Mouse (Mus musculus) intestine, postnatal 0 days (tissue): ENCODE results near the gene Bricd5. TPM values are rescaled to one million over a fixed set of nuclear protein-coding genes. Genes with fewer than 3 reads are reported as not detected.

Experiments used
- ATAC-seq: fragments of 200-750 bp; cut with Nextera tagmentation; 2 replicates; pipeline ENCODE4 v1.8.0; 2017; ENCODE audit warnings: mild to moderate bottlenecking, moderate TSS enrichment, moderate library complexity
- H3K27ac ChIP-seq: fragments of 300-500 bp; sonication (generic); 2 replicates; pipeline ENCODE4 v1.5.1; 2014; ENCODE audit warnings: mild to moderate bottlenecking, low read depth, low read length, moderate library complexity
- H3K27me3 ChIP-seq: fragments of 300-500 bp; sonication (generic); replicated peaks from 2 replicates; pipeline ENCODE4 v1.6.1; 2014; ENCODE audit warnings: low read length, mixed read lengths; ENCODE audit not compliant: control insufficient read depth, insufficient read depth
- H3K36me3 ChIP-seq: fragments of 300-500 bp; sonication (generic); 2 replicates; pipeline ENCODE4 v1.6.1; 2014; ENCODE audit warnings: mild to moderate bottlenecking, moderate library complexity; ENCODE audit not compliant: control insufficient read depth, insufficient read depth
- H3K4me1 ChIP-seq: fragments of 300-500 bp; sonication (generic); replicated peaks from 2 replicates; pipeline ENCODE4 v1.6.1; 2014; ENCODE audit warnings: antibody characterized with exemption, low read length, mixed read lengths; ENCODE audit not compliant: control insufficient read depth, insufficient read depth
- H3K4me2 ChIP-seq: fragments of 300-500 bp; sonication (generic); replicated peaks from 2 replicates; pipeline ENCODE4 v1.6.1; 2014; ENCODE audit warnings: low read depth, mild to moderate bottlenecking, moderate library complexity
- H3K4me3 ChIP-seq: fragments of 300-500 bp; sonication (generic); 2 replicates; pipeline ENCODE4 v1.5.1; 2014; ENCODE audit warnings: low read depth, low read length
- H3K9ac ChIP-seq: fragments of 300-500 bp; sonication (generic); 2 replicates; pipeline ENCODE4 v1.6.1; 2014; ENCODE audit warnings: mild to moderate bottlenecking, low read depth, low read length
- H3K9me3 ChIP-seq: fragments of 300-500 bp; sonication (generic); 2 replicates; pipeline ENCODE4 v1.6.1; 2016; ENCODE audit warnings: mixed run types; ENCODE audit not compliant: control insufficient read depth
- CTCF ChIP-seq: sonication (generic); IDR thresholded peaks from 2 replicates; pipeline ENCODE4 v1.5.1; 2016; ENCODE audit warnings: low read depth, mild to moderate bottlenecking, control low read depth, antibody characterized with exemption, moderate library complexity
- WGBS: fragments of 180-500 bp; shearing (Covaris S2); extraction: QIAGEN DNeasy Blood & Tissue Kit; methylation state at CpG from one replicate; pipeline ENCODE4 v1.1.7; 2014; 5-methylcytosine and 5-hydroxymethylcytosine counted together
- polyA plus RNA-seq: library from polyadenylated mRNA; unstranded; fragments of >200 nt; fragmentation: Nextera tagmentation; extraction: Ambion mirVana; gene quantifications from 2 replicates; pipeline ENCODE4 v1.2.1, GENCODE M21; 2015

Gene Bricd5
- polyA plus RNA-seq, 1 experiment from 2014 or later, result not detected

DNA sequence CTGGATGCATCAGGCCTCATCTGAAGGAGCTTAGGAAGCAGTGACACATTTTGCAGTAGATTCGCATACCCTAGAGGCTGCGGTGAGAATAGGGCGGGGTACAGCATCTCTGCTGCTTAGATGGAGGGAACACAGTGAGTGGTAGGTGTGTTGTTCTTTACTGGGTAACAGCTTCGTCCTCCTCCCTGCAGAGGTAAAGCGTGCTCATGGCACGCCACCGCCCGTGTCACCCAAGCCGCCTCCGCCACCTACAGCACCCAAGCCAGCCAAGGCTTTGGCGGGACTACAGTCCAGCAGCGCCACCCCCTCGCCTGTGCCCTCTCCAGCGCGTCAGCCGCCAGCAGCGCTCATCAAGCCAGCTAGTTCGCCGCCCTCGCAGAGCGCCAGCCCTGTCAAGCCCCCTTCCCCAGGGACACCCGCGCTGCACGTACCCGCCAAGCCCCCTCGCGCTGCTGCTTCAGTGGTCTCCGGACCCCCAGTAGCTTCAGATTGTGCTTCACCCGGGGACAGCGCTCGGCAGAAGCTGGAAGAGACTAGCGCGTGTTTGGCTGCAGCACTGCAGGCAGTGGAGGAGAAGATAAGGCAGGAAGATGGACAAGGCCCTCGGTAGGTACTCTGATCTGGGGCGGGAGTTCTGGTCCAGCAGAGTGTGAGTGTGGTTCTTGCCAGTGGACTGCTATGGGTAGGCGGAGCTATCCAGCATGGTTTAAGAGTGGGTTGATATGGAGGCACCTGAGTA is 32.8 kb downstream of the Bricd5 start:
- 0 out of 2 replicates have a peak, but pooled peaks have one; percentile 6 for TF ChIP-seq CTCF
- Histone ChIP-seq H3K4me3 (no peak overlapping the region), H3K36me3 (peaks cover 39% of the 10 kb centered on the region), H3K27ac (no peak overlapping the region), H3K4me2 (peak overlapping the region; percentile 54), H3K4me1 (0 out of 2 replicates have a peak, but pooled peaks cover 6% of the 10 kb centered on the region), H3K9ac (no peak overlapping the region), H3K9me3 (no peaks in the 10 kb centered on the region), H3K27me3 (no peaks in the 10 kb centered on the region)
- WGBS, result 36% methylated on average over 36 of the region's 36 CpGs
- ATAC-seq, result peak; percentile 27; the same call in 1 of the 2 replicates

DNA sequence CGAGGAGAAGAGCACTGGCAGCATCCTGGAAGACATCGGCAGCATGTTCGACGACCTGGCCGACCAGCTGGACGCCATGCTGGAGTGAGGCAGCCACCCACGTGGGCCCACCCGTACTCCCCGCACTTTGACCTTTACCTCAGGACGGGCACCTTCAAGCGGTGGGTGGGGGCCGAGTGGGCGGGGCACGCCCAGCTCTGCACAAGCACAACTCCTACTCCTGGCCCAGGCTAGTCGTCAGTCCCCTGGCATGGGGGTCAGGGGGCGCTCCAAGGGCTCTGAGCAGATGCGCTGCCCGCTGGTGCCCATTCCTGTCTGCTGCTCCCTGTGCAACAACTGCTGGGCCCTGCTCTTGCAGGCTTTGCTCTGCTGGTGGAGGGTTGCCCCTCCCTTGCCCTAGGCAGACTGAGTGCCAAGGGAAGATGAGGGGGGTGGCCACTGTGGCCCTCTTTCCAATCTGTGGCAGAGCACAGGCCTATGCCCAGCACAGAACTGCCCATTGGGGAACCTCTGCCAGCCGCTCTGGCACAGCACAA is 33.5 kb downstream of the Bricd5 start:
- ATAC-seq, result peak; percentile 31
- Histone ChIP-seq H3K4me1 (0 out of 2 replicates have a peak, but pooled peaks cover 6% of the 10 kb centered on the region), H3K27ac (no peak overlapping the region), H3K27me3 (no peaks in the 10 kb centered on the region), H3K9ac (no peak overlapping the region), H3K36me3 (peaks cover 46% of the 10 kb centered on the region), H3K4me3 (no peak overlapping the region), H3K4me2 (peak overlapping the region; percentile 54), H3K9me3 (no peaks in the 10 kb centered on the region)
- TF ChIP-seq CTCF, result no peak
- 30% methylated on average over 16 of the region's 19 CpGs for WGBS

DNA sequence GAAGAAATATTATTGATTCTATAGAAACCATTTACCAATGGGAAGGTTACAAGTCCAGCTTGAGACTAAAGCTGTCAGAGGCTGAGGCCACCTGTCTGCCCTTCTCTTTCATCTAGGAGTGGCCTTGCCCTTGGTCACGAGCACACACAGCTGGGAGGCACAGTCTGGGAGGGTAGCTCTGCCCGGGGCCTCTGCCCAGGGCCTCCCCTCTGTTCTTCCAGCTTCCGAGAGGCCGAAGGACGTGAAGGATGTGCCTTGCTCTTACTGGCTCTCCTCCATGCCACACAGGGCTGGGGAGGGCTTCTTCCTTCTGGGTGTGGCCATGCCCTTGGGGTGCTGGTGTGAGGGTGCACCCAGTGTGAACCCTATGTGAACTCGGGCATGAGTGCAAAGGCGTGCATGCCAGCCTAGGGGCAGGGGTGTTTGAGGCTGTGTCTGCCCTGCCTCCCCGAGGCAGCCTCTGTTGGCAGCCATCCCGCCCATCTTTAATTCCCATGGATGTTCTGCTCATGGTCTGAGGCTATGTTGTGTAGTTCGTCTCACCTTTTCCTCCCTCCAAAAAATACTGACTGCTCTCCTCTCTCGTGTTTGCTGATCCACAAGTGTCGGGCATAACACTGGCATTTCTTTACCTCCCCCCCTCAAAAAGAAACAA is 34.2 kb downstream of the Bricd5 start:
- Histone ChIP-seq H3K36me3 (peaks cover 51% of the 10 kb centered on the region), H3K27ac (no peak overlapping the region), H3K4me1 (0 out of 2 replicates have a peak, but pooled peaks cover 6% of the 10 kb centered on the region), H3K9ac (no peak overlapping the region), H3K4me2 (no peak overlapping the region), H3K9me3 (no peaks in the 10 kb centered on the region), H3K4me3 (no peak overlapping the region), H3K27me3 (no peaks in the 10 kb centered on the region)
- no peak for TF ChIP-seq CTCF
- ATAC-seq, result peak; percentile 74
- WGBS, result 54% methylated on average over 12 of the region's 12 CpGs

DNA sequence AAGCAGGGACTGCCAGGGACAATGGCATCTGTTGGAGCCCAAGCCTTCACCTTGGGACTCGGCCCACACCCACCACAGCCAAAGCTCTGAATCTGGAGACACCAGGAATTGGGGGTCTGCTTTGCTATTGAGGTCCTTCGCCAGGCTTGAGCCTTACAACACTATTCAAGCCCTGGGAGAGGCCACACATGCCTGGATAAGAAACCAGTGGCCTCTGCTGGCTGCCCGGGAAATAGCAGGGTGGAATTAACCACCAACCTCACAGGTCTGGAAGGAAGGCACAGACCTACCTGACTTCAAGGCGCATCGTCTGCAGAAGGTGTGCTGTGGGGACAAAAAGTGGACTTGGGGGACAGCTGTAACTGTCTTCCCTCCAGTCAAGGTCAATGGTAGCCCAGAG is 39.9 kb downstream of the Bricd5 start:
- H3K27me3 ChIP-seq, result no peaks in the 10 kb centered on the region
- H3K9me3 ChIP-seq, result no peaks in the 10 kb centered on the region
- 48% methylated on average over 5 of the region's 5 CpGs for WGBS
- no peak overlapping the region for H3K9ac ChIP-seq
- ATAC-seq, result peak; percentile 24; the same call in 1 of the 2 replicates
- no peak overlapping the region for H3K27ac ChIP-seq
- H3K36me3 ChIP-seq, result peaks cover 87% of the 10 kb centered on the region
- H3K4me3 ChIP-seq, result no peak overlapping the region
- H3K4me2 ChIP-seq, result peak overlapping the region; percentile 27; the same call in 1 of the 2 replicates
- H3K4me1 ChIP-seq, result no peaks in the 10 kb centered on the region
- TF ChIP-seq CTCF, result peak; percentile 86

DNA sequence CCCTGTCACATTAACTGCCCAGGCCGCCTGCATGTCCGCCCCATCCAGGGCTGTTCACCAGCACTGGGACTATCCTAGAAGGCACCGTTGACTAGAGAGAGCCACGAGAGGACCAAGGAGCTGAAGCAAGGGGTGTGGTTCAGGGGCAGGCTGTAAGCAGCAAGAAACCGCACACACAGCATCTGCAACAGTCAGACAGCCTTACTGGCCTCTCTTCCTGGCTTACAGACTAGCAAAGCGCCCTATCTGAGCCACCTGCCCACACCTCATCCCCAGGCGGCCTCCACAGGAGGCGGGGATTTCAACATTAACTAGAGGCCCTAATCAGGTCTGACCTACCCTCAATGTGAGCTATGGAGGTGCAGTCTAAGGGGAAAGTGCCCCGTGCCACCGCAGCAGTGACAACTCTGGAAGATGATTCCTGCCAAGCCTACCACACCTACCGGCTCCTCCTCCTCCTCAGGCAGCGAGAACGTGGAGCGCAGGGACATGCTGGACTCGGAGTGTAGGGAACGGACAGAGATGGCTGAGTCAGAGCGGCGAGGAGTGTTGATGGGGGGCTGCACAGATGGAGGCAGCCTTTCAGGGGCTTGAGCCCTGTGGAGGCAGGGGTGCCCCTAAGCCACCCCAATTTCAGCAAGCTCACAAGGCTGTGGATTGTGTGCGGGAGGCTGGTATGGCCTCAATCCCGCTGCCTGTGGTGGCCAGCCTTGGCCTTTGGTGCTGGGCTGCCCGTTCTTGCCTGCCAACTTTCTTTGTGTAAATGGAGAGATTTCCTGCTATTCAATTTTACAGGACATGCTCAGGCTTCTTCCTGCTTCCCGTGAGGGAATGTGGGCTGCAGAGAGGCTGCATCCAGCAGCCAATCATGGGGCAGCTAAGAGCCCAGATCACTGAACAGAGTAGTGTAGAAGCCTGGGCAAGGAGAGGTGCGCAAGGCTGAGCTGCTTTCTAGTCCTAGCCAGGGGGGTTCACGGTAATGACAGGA is 40.9 kb downstream of the Bricd5 start:
- 73% methylated on average over 24 of the region's 24 CpGs for WGBS
- H3K9ac ChIP-seq, result no peak overlapping the region
- peak overlapping the region; percentile 21 for H3K27ac ChIP-seq
- H3K4me1 ChIP-seq, result no peaks in the 10 kb centered on the region
- peak; percentile 14; the same call in 1 of the 2 replicates for ATAC-seq
- peaks cover 83% of the 10 kb centered on the region for H3K36me3 ChIP-seq
- no peak overlapping the region for H3K4me3 ChIP-seq
- H3K4me2 ChIP-seq, result peak overlapping the region; percentile 27
- no peak for TF ChIP-seq CTCF
- no peaks in the 10 kb centered on the region for H3K27me3 ChIP-seq
- H3K9me3 ChIP-seq, result no peaks in the 10 kb centered on the region
